Mouse (Mus musculus) splenic B cell, adult 2 months (primary cell): ENCODE measurements at regions not wholly inside any gene's neighbourhood (a gene's known extent, or its start where the extent isn't known, plus 50 kb on each side); places are given as distances from the start of the nearest gene placed in this dataset.

Source experiments
- DNase-seq: peaks from one replicate; pipeline ENCODE4 v3.0.0-alpha.2; 2011; ENCODE audit warnings: low read depth, low spot score
- H3K27me3 ChIP-seq: 2 replicates; pipeline ENCODE4 v1.6.1; 2012; ENCODE audit warnings: mild to moderate bottlenecking, low read length, moderate library complexity, mixed read lengths; ENCODE audit not compliant: control insufficient read depth, poor library complexity, insufficient read depth, severe bottlenecking
- H3K36me3 ChIP-seq: 2 replicates; pipeline ENCODE4 v1.6.1; 2012; ENCODE audit warnings: mild to moderate bottlenecking, low read length, moderate library complexity, mixed read lengths; ENCODE audit not compliant: control insufficient read depth, poor library complexity, insufficient read depth, severe bottlenecking

GRCm38 (mm10) chr7:68982914-68983502 lies 234.0 kb upstream of the Arrdc4 start:
- no peaks in the 10 kb centered on the region for H3K27me3 ChIP-seq
- no peaks in the 10 kb centered on the region for H3K36me3 ChIP-seq
- no peak for DNase-seq

- no peaks in the 10 kb centered on the region for H3K27me3 ChIP-seq
- no peak for DNase-seq
- H3K36me3 ChIP-seq, result no peaks in the 10 kb centered on the region
These were observed 229.5 kb upstream of the Arrdc4 start for GRCm38 (mm10) chr7:68978576-68978975.

GRCm38 (mm10) chr7:68976813-68977752 lies 228.0 kb upstream of the Arrdc4 start:
- DNase-seq, result no peak
- no peaks in the 10 kb centered on the region for H3K27me3 ChIP-seq
- no peaks in the 10 kb centered on the region for H3K36me3 ChIP-seq

- no peaks in the 10 kb centered on the region for H3K27me3 ChIP-seq
- no peak for DNase-seq
- H3K36me3 ChIP-seq, result no peaks in the 10 kb centered on the region
These were observed 226.9 kb upstream of the Arrdc4 start for GRCm38 (mm10) chr7:68975956-68976355.

GRCm38 (mm10) chr7:68975580-68975894 lies 226.5 kb upstream of the Arrdc4 start:
- no peaks in the 10 kb centered on the region for H3K27me3 ChIP-seq
- no peak for DNase-seq
- H3K36me3 ChIP-seq, result no peaks in the 10 kb centered on the region

- Histone ChIP-seq H3K27me3 (no peaks in the 10 kb centered on the region), H3K36me3 (no peaks in the 10 kb centered on the region)
- DNase-seq, result no peak
These were observed 225.9 kb upstream of the Arrdc4 start for GRCm38 (mm10) chr7:68974761-68975579.

- DNase-seq, result no peak
- H3K27me3 ChIP-seq, result no peaks in the 10 kb centered on the region
- H3K36me3 ChIP-seq, result no peaks in the 10 kb centered on the region
These were observed 197.1 kb upstream of the Arrdc4 start for GRCm38 (mm10) chr7:68945886-68946863.

GRCm38 (mm10) chr7:68930627-68931334 lies 181.7 kb upstream of the Arrdc4 start:
- Histone ChIP-seq H3K36me3 (no peaks in the 10 kb centered on the region), H3K27me3 (no peaks in the 10 kb centered on the region)
- DNase-seq, result no peak

GRCm38 (mm10) chr7:68929669-68930068 lies 180.6 kb upstream of the Arrdc4 start:
- no peak for DNase-seq
- Histone ChIP-seq H3K36me3 (no peaks in the 10 kb centered on the region), H3K27me3 (no peaks in the 10 kb centered on the region)

- Histone ChIP-seq H3K27me3 (no peaks in the 10 kb centered on the region), H3K36me3 (no peaks in the 10 kb centered on the region)
- no peak for DNase-seq
These were observed 176.6 kb upstream of the Arrdc4 start for GRCm38 (mm10) chr7:68925640-68926039.

- DNase-seq, result no peak
- no peaks in the 10 kb centered on the region for H3K36me3 ChIP-seq
- no peaks in the 10 kb centered on the region for H3K27me3 ChIP-seq
These were observed 169.8 kb upstream of the Arrdc4 start for GRCm38 (mm10) chr7:68918632-68919435.

- Histone ChIP-seq H3K36me3 (no peaks in the 10 kb centered on the region), H3K27me3 (no peaks in the 10 kb centered on the region)
- no peak for DNase-seq
These were observed 168.8 kb upstream of the Arrdc4 start for GRCm38 (mm10) chr7:68917876-68918200.
